ENCODE assay signal across 26 mouse cellular contexts in the genomic region with DNA sequence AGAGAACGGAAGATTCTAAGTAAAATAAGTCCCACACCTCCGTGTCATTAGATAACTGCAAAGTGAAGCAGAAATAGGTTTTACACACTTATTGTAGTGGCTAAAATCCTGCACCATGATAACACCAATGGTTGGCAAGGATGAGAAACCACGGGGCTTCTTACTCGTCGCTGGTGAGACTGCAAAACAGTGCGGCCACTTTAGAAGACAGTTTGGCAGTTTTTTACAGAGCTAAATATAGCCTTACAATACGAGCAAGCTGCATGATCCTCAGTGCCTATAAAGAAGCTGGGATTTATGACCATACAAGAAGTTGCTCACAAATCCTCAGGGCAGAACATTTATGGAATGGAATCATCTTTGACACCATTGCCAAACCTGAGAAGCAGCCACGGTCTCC. TPM values are rescaled to one million over a fixed set of nuclear protein-coding genes. Genes with fewer than 3 reads are reported as not detected.
"Had no signal": no experiment of that assay in that cellular context is flagged by ENCODE, and none has a peak within 500 bp of the region (broad histone marks: within the 10 kb centered on the region; RNA-seq: fewer than 3 reads in every experiment).

No protein-coding gene starts in this region.

- H3K27ac ChIP-seq: gastrocnemius, adult 2 months; hindbrain, embryonic 10.5 days; hindbrain, embryonic 12.5 days; hindbrain, embryonic 14.5 days; intestine, embryonic 15.5 days; layer of hippocampus, adult 2 months; left cerebral cortex, adult 2 months; limb, embryonic 10.5 days; limb, embryonic 12.5 days; liver, embryonic 13.5 days; liver, embryonic 15.5 days had no signal

- ATAC-seq: forebrain, embryonic 16.5 days; hindbrain, embryonic 16.5 days; inflammation-experienced regulatory T-cells, adult 6 months; intestine, embryonic 15.5 days; intestine, postnatal 0 days; liver, postnatal 0 days had no signal

- DNase-seq: gastrocnemius, adult 2 months; gastrocnemius, postnatal 10 days; gastrocnemius, postnatal 25 days; kidney, adult 18-20 months; kidney, adult 8-10 months; kidney, postnatal 10 days; kidney, postnatal 25 days; kidney, postnatal 4 days; liver; liver, embryonic 13.5 days; liver, postnatal 0 days; lung, adult 2 months had no signal

- H3K9me3 ChIP-seq: hindbrain, embryonic 10.5 days; hindbrain, embryonic 12.5 days; intestine, embryonic 15.5 days; limb, embryonic 10.5 days; limb, embryonic 12.5 days; liver, embryonic 13.5 days; liver, embryonic 15.5 days had no signal

- H3K4me2 ChIP-seq: hindbrain, embryonic 12.5 days; hindbrain, embryonic 14.5 days; intestine, embryonic 15.5 days; limb, embryonic 12.5 days; liver, embryonic 11.5 days; liver, embryonic 13.5 days; liver, embryonic 15.5 days had no signal

- H3K4me1 ChIP-seq: intestine, embryonic 15.5 days; liver, embryonic 13.5 days; liver, embryonic 15.5 days had no signal

- H3K27me3 ChIP-seq: hindbrain, embryonic 12.5 days; intestine, embryonic 15.5 days; liver, embryonic 13.5 days; liver, embryonic 15.5 days had no signal

- H3K36me3 ChIP-seq: hindbrain, embryonic 10.5 days; hindbrain, embryonic 12.5 days; intestine, embryonic 15.5 days; limb, embryonic 10.5 days; limb, embryonic 12.5 days; liver, embryonic 13.5 days; liver, embryonic 15.5 days had no signal

- H3K9ac ChIP-seq: hindbrain, embryonic 12.5 days; hindbrain, embryonic 14.5 days; intestine, embryonic 15.5 days; limb, embryonic 12.5 days; liver, embryonic 13.5 days; liver, embryonic 15.5 days; liver, postnatal 0 days had no signal

- H3K4me3 ChIP-seq: gastrocnemius, adult 2 months; hindbrain, embryonic 10.5 days; hindbrain, embryonic 12.5 days; intestine, embryonic 15.5 days; layer of hippocampus, adult 2 months; left cerebral cortex, adult 2 months; limb, embryonic 10.5 days; limb, embryonic 12.5 days; liver, embryonic 13.5 days; liver, embryonic 15.5 days had no signal

RNA-seq across cellular contexts. Expression of gene Zfp536, which starts 45.7 kb away (rescaled TPM):
- polyA plus RNA-seq: liver, postnatal 0 days had no signal
